Mouse (Mus musculus): ENCODE measurements around the gene Cnih3. TPM values are rescaled to one million over a fixed set of nuclear protein-coding genes. Genes with fewer than 3 reads are reported as not detected.

Cnih3 gene
- polyA plus RNA-seq, 1 experiment from 2014 or later: 0.11 TPM

GRCm38 (mm10) chr1:181374627-181375374 is 22.4 kb downstream of the Cnih3 start:
- Histone ChIP-seq H3K36me3 (no peaks in the 10 kb centered on the region), H3K4me3 (no peak overlapping the region), H3K4me2 (no peak overlapping the region), H3K9ac (no peak overlapping the region), H3K4me1 (replicated peaks) (no peaks in the 10 kb centered on the region; the same call in 1 of the 2 replicates), H3K9me3 (replicated peaks) (no peaks in the 10 kb centered on the region), H3K27me3 (peaks cover 12% of the 10 kb centered on the region), H3K27ac (no peak overlapping the region)
- WGBS: 65% methylated on average over 9 of the region's 9 CpGs
- ATAC-seq (replicated peaks; ENCODE audit: insufficient number of reproducible peaks, insufficient read depth, low FRiP score, low read depth): no peak

GRCm38 (mm10) chr1:181376431-181376830 is 24.0 kb downstream of the Cnih3 start:
- Histone ChIP-seq H3K9me3 (replicated peaks) (no peaks in the 10 kb centered on the region), H3K4me3 (no peak overlapping the region), H3K9ac (no peak overlapping the region), H3K36me3 (no peaks in the 10 kb centered on the region), H3K4me2 (no peak overlapping the region), H3K4me1 (replicated peaks) (no peaks in the 10 kb centered on the region; the same call in 1 of the 2 replicates), H3K27ac (no peak overlapping the region), H3K27me3 (peaks cover 12% of the 10 kb centered on the region)
- WGBS: 60% methylated on average over 8 of the region's 8 CpGs
- ATAC-seq (replicated peaks; ENCODE audit: insufficient number of reproducible peaks, insufficient read depth, low FRiP score, low read depth): no peak

DNA sequence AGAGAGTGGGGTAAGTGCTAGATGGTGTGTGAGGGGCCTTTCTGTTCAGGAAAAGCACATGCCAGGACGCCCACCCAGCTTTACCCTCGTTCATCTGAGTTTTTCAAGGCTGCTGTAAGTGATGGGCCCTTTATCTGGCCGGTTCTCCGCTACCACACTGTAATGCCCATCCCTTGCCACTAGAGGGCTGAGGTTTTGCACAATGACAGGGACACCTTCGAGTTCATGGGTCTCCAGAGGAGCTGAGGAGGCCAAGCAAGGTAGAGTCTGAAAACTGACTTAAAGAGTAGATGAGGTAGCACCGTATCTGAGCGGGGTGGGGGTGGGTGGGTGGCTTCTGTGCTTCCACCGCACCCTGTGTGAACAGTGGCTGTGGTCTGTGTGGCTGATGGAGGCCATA is 27.2 kb downstream of the Cnih3 start:
- H3K27me3 ChIP-seq: peaks cover 12% of the 10 kb centered on the region
- H3K4me1 ChIP-seq (replicated peaks): no peaks in the 10 kb centered on the region; the same call in 1 of the 2 replicates
- no peak overlapping the region for H3K27ac ChIP-seq
- no peak overlapping the region for H3K9ac ChIP-seq
- WGBS: 24% methylated on average over 8 of the region's 8 CpGs
- H3K9me3 ChIP-seq (replicated peaks): no peaks in the 10 kb centered on the region
- ATAC-seq (replicated peaks; ENCODE audit: insufficient number of reproducible peaks, insufficient read depth, low FRiP score, low read depth): no peak
- no peaks in the 10 kb centered on the region for H3K36me3 ChIP-seq
- no peak overlapping the region for H3K4me3 ChIP-seq
- H3K4me2 ChIP-seq: no peak overlapping the region

- no peaks in the 10 kb centered on the region for H3K9me3 ChIP-seq (replicated peaks)
- H3K9ac ChIP-seq: no peak overlapping the region
- H3K27me3 ChIP-seq: peaks cover 10% of the 10 kb centered on the region
- WGBS: 79% methylated on average over 12 of the region's 12 CpGs
- H3K36me3 ChIP-seq: no peaks in the 10 kb centered on the region
- no peak for ATAC-seq (replicated peaks; ENCODE audit: insufficient number of reproducible peaks, insufficient read depth, low FRiP score, low read depth)
- no peak overlapping the region for H3K4me2 ChIP-seq
- no peaks in the 10 kb centered on the region; the same call in 1 of the 2 replicates for H3K4me1 ChIP-seq (replicated peaks)
- no peak overlapping the region for H3K27ac ChIP-seq
- H3K4me3 ChIP-seq: no peak overlapping the region
Measured at GRCm38 (mm10) chr1:181381410-181382010, 29.1 kb downstream of the Cnih3 start.

DNA sequence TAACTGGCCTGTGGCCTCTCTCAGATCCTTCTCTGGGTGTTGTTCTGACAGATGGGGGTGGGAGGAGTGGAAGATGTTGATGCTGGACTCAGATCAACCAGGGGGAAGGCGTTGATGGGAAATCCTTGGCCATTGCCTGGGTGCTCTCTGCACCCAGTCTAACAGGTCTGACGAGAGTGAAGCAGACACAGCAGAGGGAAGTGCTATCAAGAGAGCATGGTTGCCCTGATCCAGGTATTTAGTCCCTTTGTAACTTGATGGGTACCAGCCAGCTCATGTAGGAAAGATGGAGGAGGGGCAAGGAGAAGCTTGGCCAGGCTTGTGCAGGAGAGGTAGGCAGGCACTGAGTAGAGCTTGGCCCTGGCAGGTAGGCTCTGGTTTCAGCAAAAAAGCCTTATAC is 36.8 kb downstream of the Cnih3 start:
- Histone ChIP-seq H3K4me1 (replicated peaks) (peaks cover 13% of the 10 kb centered on the region), H3K27me3 (no peaks in the 10 kb centered on the region), H3K36me3 (no peaks in the 10 kb centered on the region), H3K9ac (no peak overlapping the region), H3K9me3 (replicated peaks) (no peaks in the 10 kb centered on the region), H3K4me2 (no peak overlapping the region), H3K27ac (no peak overlapping the region), H3K4me3 (no peak overlapping the region)
- no peak for ATAC-seq (replicated peaks; ENCODE audit: insufficient number of reproducible peaks, insufficient read depth, low FRiP score, low read depth)
- 69% methylated on average over 2 of the region's 2 CpGs for WGBS

- no peaks in the 10 kb centered on the region for H3K27me3 ChIP-seq
- H3K4me3 ChIP-seq: no peak overlapping the region
- H3K4me2 ChIP-seq: no peak overlapping the region
- H3K9ac ChIP-seq: no peak overlapping the region
- 94% methylated on average over 2 of the region's 2 CpGs for WGBS
- no peak overlapping the region for H3K27ac ChIP-seq
- no peaks in the 10 kb centered on the region for H3K9me3 ChIP-seq (replicated peaks)
- H3K4me1 ChIP-seq (replicated peaks): peaks cover 16% of the 10 kb centered on the region
- no peak for ATAC-seq (replicated peaks; ENCODE audit: insufficient number of reproducible peaks, insufficient read depth, low FRiP score, low read depth)
- H3K36me3 ChIP-seq: no peaks in the 10 kb centered on the region
Measured at GRCm38 (mm10) chr1:181392489-181392888, 40.1 kb downstream of the Cnih3 start.

DNA sequence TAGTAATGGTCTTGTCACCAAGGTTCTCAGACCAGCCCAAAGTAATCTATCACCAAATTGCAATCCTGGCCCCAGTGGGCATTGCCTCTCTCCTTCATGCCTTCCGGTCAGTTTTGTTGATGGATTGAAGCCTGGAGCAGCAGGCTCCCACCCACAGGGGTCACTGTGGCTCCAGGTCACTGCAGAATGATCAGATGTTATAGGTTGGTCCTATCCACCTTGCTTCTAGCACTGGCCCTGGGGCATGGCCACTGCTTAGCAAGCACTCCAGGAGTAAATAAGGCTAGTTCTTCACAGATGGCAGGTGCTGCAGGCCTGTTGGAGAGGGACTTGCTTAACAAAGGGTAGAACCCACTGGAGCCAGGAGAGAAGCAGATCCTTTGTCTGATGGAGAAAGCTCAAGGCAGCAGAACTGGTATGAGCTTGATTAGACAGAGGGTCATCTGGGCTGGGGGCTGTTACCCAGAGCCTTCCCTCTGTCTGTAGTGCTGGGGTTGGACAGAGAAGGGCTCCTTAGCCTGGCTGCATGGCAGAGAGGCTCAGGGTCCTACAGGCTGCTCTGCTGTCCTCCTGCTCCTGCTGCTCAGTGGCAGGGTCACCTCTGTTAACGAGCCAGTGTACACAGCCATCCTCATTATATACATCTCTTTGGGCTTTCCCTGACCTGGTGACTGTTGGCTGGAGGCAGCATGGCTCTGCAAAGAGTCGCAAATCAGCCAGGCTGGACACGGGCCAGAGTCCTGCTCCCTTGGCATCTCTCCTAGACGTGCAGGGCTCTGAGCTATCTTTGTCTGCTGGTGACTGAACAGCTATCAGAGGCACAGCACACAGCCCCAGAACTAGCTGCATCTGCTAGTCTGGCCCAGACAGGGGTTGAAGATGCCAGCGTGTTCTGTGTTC is 41.1 kb downstream of the Cnih3 start:
- peak; percentile 88 for ATAC-seq (replicated peaks; ENCODE audit: insufficient number of reproducible peaks, insufficient read depth, low FRiP score, low read depth)
- Histone ChIP-seq H3K4me2 (no peak overlapping the region), H3K27me3 (no peaks in the 10 kb centered on the region), H3K4me1 (replicated peaks) (peaks cover 16% of the 10 kb centered on the region), H3K9me3 (replicated peaks) (no peaks in the 10 kb centered on the region), H3K27ac (peak overlapping the region; percentile 85), H3K4me3 (no peak overlapping the region), H3K36me3 (no peaks in the 10 kb centered on the region), H3K9ac (no peak overlapping the region)
- 23% methylated on average over 6 of the region's 6 CpGs for WGBS

DNA sequence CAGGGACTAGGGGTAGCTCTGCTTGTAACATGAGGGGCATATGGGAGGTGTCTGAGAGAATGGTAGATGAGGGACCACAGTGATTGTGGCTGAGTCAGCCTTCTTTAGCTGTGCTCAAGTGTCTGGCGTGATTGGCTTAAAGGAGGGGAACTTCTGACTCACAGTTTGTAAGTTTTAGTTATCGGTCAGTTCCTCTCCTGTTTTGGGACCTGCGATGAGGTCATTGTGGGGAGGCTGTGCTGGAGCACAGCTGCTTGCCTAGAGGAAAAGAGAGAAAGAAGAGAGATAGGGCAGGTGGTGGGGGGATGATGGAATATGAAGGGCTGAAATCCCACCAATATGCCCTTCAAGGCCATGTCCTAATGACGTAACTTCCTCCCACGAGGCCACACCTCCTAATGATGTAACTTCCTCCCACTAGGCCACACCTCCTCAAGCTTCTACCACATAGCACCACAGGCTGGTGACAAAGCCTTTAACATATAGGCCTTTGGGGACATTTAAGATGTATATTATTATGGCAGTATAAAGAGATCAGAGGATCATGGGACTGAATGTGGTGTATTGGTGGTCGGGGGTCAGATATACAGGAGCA is 42.9 kb downstream of the Cnih3 start:
- no peaks in the 10 kb centered on the region for H3K9me3 ChIP-seq (replicated peaks)
- H3K36me3 ChIP-seq: no peaks in the 10 kb centered on the region
- H3K9ac ChIP-seq: no peak overlapping the region
- 61% methylated on average over 6 of the region's 6 CpGs for WGBS
- ATAC-seq (replicated peaks; ENCODE audit: insufficient number of reproducible peaks, insufficient read depth, low FRiP score, low read depth): no peak
- peak overlapping the region; percentile 8; the same call in 1 of the 2 replicates for H3K27ac ChIP-seq
- H3K27me3 ChIP-seq: no peaks in the 10 kb centered on the region
- H3K4me1 ChIP-seq (replicated peaks): peaks cover 16% of the 10 kb centered on the region
- no peak overlapping the region for H3K4me2 ChIP-seq
- no peak overlapping the region for H3K4me3 ChIP-seq

DNA sequence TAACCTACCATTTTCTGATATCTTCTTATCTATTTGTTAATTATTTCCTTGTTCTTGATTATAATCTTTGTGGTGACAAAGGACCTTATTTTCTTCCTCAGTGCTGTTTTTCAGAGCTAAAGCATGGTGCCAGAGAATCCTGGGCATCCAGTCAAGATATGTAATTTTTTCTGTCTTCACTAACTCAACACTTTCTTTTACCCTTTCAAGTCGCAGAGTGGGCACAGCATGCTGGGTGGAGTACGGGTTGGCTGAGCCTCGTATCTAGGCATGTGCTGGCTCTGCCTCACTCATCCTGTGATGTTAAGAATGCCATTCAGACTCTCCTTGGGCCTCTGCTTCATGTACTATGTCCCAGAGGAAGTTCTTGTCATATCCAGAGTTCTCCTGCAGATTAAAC is 46.8 kb downstream of the Cnih3 start:
- Histone ChIP-seq H3K4me2 (no peak overlapping the region), H3K36me3 (no peaks in the 10 kb centered on the region), H3K27me3 (no peaks in the 10 kb centered on the region), H3K27ac (no peak overlapping the region), H3K9me3 (replicated peaks) (no peaks in the 10 kb centered on the region), H3K9ac (no peak overlapping the region), H3K4me3 (no peak overlapping the region), H3K4me1 (replicated peaks) (peaks cover 4% of the 10 kb centered on the region)
- 60% methylated on average over 3 of the region's 3 CpGs for WGBS
- ATAC-seq (replicated peaks; ENCODE audit: insufficient number of reproducible peaks, insufficient read depth, low FRiP score, low read depth): no peak

- Histone ChIP-seq H3K4me3 (no peak overlapping the region), H3K9ac (no peak overlapping the region), H3K36me3 (no peaks in the 10 kb centered on the region), H3K27me3 (no peaks in the 10 kb centered on the region), H3K9me3 (replicated peaks) (no peaks in the 10 kb centered on the region), H3K27ac (no peak overlapping the region), H3K4me2 (no peak overlapping the region), H3K4me1 (replicated peaks) (no peaks in the 10 kb centered on the region; the same call in 1 of the 2 replicates)
- WGBS: 74% methylated on average over 7 of the region's 7 CpGs
- no peak for ATAC-seq (replicated peaks; ENCODE audit: insufficient number of reproducible peaks, insufficient read depth, low FRiP score, low read depth)
Measured at GRCm38 (mm10) chr1:181403056-181403455, 50.6 kb downstream of the Cnih3 start.

- 74% methylated on average over 11 of the region's 11 CpGs for WGBS
- H3K4me3 ChIP-seq: no peak overlapping the region
- H3K36me3 ChIP-seq: no peaks in the 10 kb centered on the region
- no peak overlapping the region for H3K9ac ChIP-seq
- no peak overlapping the region for H3K4me2 ChIP-seq
- H3K9me3 ChIP-seq (replicated peaks): no peaks in the 10 kb centered on the region
- H3K4me1 ChIP-seq (replicated peaks): no peaks in the 10 kb centered on the region
- no peak overlapping the region for H3K27ac ChIP-seq
- H3K27me3 ChIP-seq: 0 out of 2 replicates have a peak, but pooled peaks cover 3% of the 10 kb centered on the region
- ATAC-seq (replicated peaks; ENCODE audit: insufficient number of reproducible peaks, insufficient read depth, low FRiP score, low read depth): no peak
Measured at GRCm38 (mm10) chr1:181407281-181407680, 54.9 kb downstream of the Cnih3 start.
